Mouse (Mus musculus): ENCODE measurements at regions not wholly inside any gene's neighbourhood (a gene's known extent, or its start where the extent isn't known, plus 50 kb on each side); places are given as distances from the start of the nearest gene placed in this dataset.

DNA sequence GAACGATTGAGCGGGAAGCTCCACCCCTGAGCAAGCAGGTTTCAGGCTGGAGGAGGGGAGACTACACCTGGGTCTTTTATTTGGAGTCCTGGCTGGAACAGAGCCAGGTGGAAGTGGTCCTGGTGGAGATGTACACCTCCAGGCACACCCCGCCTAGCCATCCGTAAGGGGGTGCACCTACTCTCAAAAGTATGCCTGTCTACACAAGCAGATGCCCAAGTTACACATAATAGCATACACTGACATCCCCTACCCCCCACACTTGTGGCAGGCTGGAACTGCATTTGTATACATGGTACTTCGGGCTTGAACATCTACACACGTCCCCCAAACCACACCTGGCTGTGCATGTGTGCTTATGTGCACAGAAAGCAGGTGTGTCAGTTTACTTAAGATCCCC is 236.8 kb upstream of the 4930535I16Rik start:
- DNase-seq: no peak

DNA sequence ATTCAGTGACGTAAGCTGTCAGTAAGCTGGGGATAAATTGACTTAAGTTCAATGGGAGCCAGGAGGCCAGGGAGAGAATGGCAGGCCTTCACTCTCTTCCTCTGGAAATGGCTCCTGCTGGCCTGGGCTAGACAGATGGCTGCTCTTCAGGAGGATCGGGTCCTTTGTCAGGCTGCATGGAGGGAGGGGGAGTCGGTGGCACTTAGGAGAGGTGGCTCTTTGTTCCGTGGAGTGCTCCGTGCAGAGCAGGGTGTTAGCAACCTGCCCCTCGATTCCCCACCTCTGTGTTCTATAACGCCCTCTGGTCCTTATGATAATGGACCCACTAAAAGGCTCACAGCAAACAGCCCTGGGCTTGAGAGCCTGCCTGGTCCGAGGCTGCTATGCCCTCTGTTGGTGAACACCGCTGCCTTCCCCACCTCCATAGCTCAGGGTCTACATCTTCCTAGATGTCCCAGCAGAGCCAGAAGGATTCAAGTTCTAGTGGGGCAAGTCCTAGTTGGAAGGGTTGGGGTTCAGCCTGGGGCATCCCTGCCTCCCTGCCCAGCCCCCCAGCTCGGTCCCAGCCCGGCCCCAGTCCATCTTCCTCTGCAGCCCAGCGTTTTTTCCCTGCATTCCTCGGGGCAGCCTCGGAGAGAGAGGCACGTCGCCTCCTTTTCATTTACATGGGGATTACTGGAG is 232.1 kb upstream of the 4930535I16Rik start:
- DNase-seq: no peak

DNA sequence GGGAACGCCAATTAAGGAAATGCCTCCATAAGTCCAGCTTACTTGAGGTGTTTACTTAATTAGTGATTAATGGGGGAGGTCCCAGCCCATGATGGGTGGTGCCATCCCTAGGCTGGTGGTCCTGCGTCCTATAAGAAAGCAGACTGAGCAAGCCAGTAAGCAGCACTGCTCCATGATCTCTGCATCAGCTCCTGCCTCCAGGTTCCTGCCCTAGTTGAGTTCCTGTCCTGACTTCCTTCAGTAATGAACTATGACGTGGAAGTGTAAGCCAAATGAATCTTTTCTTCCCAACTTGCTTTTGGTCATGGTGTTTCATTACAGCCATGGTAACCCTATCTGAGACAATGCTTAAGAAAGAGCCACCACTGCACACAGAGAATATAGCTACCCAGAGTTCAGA is 231.2 kb upstream of the 4930535I16Rik start:
- no peak for DNase-seq

DNA sequence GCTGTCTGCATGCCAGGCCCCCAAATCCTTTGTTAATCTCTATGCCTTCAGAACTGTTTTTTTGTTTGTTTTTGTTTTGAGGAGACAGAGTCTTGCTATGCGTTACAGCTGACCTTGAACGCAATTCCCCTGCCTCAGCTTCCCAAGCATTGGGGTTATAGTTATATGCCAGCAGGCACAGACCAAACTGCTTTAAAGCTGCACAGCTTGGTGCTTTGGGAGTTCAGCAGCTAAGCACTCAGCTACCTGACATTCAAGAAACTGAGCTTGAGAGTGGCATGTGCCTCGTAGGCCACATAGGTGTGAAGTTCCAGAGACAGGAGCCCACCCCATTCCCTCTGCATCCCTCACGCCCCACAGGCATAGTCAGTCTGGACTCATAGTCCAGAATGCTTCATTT is 229.5 kb upstream of the 4930535I16Rik start:
- no peak for DNase-seq

DNA sequence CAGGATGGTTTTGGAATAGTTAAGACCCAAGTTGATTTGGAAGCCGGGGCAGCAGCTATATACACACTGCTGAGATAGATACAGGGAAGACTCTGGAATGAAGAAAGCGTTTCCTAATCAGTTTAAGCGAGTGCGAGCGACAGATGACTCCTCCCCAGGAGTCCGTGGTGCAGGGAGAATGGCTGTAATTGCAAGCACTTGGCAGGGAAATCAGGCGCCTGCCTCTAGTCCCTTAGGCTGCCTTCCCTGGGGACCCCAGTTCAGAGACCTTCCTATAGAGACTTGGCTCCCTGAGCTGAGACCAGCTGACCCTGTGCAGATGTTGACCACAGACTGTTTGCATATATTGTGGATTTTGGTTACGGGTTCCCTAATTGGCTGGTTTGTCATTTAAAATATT is 228.3 kb upstream of the 4930535I16Rik start:
- no peak for DNase-seq

DNA sequence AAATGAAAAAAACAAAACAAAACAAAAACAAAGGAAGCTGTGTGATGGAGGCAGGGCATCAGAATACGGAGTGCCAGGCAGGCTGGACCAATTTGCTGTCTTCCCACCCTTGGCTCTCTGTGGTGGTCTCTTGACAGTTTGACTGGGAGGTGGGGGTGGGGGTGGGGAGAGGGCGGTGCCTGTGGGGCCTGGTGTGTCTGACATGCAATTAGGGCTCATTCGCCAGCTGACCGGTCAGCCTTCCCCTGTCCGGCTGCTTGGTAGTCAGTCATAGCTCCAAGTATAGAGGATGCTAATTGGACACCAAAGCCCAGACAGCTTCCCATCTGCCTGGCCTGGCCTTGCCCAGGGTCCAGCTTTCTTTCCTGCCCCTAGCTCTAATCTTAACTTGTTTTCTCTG is 225.8 kb upstream of the 4930535I16Rik start:
- DNase-seq: no peak

DNA sequence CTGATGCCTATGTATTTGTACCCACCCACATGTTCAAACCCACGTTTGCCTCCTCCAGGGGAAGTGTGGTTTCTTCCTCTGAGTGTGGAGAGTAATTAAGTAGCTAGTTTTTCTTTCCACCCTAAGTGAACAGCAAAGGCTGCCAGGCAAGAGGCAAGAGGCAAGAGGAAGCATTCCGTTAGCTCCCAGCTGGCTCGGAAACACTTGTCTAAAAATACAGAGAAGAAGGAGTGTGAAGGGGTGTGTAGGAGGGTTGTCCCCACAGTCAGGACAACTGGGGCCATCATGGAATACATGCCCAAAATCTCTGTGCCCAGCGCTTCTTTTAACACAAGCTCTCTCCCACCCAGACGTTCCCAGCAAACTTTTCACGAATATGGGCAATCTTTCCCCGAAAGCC is 225.4 kb upstream of the 4930535I16Rik start:
- DNase-seq: no peak

DNA sequence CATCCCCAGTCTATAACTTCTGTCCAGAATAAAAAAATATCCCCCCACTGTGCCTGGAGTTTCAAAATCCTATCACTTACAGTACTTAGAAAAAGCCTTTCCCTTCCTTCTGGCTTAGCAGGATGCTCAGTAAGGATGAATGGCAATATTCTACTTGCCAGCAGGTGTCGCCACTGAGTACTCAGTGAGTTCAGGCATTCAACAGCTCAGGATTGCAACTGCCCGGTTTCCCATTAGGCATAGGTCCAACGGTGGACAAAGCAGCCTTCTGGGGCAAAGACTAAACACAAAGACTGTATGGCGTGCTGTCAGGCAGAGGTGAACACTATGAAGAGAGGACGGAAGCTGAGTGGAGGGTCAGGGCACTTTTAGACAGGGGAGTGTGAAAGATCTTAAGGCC is 224.3 kb upstream of the 4930535I16Rik start:
- DNase-seq: peak; percentile 62 to 92

DNA sequence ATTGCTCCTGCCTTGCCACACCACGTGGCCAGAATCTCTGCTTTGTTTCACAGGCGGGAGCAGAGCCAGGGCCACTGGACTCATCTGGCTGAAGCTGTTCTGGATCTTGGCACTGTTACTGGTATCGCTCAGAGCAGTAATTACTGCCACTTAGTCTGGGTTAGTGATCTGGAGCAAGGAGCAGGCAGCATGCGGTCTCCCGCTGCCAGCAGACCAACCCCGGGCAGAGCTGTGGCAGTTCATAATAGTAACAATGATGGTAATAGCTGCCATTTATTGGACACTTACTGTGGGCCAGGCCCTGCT is 217.3 kb upstream of the 4930535I16Rik start:
- peak; percentile 69 to 84 for DNase-seq

DNA sequence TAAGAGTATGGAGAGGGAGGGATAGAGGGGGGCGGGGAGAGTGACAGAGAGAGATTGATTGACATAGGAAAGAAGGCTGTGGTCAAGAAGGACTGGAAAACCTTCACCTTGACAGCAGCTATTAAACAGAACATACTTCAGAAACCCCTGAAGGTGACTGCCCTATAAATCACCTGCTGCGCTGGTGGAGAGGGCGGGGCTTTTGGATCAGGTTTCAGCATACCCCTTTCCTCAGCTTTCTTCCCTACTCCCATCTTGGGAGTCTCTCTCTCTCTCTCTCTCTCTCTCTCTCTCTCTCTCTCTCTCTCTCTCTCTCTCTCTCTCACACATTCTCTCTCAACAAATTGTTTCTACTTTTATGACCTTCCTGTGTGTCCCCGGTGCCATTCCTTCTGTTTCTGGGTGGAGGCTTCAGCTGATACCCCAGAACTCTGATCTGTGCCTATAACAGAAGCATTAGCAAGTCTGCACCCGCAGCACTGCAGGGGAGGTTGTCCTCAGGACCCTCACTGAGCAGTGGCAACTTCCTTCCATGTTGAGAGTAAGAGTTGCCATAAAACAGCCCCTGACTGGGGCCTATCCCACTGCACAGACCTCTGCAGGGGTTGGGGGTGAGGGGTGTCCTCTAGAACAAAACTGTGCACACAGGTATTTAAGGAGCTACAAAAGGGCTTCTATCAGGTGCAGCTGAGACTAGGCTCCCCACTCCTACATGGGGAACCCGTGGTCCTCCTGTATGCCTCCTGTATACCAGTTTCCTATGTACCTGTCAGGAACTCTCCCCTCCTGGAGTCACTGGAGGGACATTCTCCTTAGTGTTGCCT is 216.7 kb upstream of the 4930535I16Rik start:
- no peak for DNase-seq

DNA sequence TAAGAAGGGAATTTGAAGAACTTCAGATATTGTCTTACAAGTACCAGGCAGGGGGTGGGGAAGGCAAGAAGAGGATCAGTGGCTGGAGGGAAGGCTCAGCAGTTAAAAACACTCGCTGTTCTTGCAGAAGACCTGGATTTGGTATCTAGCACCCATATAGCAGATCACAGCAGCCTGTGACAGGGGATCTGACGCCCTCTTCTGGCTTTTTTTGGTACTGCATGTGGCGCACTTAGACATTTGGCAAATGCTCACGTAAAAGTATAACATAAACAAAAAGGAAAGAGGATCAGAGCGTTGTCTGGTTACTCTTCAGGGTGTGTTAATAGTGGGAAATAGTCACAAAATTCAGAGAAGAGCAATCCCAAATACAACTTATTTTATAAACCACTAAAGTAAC is 213.1 kb upstream of the 4930535I16Rik start:
- no peak for DNase-seq

DNA sequence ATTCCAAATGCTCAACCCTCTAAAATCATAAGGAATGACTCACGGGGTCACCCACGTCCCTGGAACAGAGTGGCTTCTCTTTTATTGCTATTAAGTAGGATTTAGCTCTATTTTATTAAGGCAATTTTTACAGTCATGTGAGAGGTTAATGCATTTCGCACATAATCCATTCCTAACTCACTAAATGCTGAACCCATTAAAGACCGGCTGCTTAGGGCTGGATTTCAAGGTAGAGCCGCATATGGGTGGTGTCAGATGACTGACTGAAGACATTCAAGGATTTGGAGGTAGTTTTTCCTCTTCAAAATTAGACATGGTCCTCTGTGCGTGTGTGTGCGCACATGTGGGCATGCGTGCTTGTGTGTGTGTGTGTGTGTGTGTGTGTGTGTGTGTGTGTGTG is 208.4 kb upstream of the 4930535I16Rik start:
- DNase-seq: no peak

DNA sequence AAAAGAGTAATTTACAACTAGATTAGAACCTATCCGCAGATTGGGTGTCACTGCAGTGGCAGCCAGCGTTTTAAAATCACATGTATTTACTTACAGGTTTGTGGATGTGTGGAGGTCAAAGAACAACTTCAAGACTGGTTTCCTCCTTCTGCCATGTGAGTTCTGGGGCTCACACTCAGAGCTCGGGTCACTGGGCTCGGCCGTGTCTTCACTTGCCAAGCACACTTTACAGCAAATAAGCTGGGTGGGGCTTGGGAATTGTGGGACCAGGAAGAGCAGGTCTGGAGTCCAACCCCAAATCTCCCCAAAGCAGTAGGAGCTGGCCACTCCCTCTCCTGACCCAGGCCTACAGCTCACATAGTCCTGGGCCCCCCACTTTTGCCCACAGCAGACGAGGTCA is 202.5 kb upstream of the 4930535I16Rik start:
- DNase-seq: no peak

DNA sequence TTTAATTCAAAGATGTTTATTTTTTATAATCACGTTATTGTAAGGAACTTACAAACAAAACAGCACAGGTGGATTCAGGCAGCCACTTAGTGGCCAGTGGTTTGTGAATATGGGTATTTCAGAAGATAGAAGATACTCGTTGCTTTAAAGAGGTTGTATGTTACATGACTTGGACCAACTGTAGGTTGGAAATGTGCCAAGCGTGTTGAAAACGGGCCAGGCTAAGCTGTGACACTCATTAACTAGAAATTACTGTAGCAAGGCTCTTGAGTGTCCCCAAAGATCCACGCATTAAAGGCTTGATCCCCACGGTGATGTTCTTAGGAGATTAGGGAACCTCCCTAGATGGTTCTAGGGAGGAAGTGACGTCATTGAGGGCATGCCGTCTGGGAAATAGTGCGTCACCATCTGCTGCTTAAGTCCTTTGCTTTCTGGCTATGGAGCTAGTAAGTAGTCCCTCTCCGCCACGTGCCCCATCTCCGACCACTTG is 196.1 kb upstream of the 4930535I16Rik start:
- no peak for DNase-seq

DNA sequence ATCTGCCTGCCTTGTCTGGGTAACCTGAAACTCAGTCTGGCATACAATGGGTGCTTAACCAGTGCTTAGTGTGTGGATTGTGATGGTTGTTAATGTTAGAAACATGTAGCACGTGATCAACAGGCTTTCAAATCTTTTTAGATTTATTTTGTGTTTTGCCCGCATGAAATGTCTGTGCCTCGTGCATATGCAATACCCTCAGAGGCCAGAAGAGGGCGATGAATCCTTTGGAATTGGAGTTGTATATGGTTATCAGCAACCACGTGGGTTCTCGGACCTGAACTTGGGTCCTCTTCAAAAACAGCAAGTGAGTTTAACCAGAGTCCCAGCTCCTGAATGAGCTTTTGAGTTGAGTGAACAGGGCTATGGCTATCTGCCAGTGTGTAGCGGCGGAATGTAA is 192.9 kb upstream of the 4930535I16Rik start:
- peak in 1 of 2 experiments; percentile 10 for DNase-seq

DNA sequence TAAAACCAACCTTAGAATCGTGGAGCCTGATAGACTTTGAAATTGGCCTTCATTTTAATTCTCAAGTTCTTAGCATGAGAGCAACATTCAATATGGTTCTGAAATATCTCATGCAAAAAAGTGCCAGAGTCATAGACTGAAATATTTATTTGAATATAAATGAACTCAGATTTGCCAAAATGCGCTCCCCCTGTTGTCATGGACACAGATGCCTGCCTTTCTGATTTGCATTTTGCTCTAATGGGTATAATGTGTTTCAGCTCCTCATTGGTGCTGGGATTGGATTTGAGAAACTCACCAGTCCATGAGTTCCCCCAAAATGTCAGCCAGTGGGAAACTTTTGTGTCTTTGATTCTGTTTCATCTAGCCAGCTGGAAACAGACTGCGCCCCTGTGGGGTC is 191.5 kb upstream of the 4930535I16Rik start:
- DNase-seq: no peak

DNA sequence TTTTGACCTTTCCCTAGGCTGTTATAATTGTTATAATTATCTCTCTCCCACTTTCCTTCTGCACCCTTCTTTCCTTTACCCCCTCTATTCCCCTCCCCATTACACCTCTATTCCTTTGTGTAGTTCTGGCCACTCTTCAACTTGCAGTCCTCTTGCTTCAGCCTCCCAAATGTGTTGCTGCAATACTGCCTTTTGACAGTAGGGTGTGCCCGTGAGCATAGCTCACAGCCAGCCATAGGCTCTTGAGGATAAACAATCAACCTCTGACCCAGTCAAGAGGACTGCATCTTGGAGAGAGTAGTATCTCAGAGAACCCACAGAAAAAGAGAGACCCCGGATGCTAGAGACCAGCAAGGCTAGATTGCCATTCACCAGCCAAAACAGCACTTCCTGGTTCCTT is 184.9 kb upstream of the 4930535I16Rik start:
- peak in 1 of 2 experiments; percentile 31 for DNase-seq

DNA sequence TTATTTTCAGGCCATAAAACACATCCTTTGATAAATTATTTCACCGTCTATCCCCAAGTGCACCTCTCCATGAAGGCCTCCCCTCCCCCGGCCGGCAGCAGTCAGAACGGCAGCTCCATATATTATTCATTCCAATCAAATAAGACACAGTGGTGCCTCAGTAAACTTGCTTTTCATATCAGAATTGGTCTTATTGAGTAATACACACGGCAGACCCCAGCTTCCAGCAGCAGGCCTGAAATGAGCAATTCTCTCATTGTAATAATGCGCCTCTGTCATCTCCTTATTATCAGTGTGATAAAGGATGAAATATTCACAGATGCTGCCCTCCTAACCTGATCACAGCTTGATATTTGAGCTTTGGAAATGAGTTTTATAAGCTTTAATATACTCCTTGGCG is 169.0 kb upstream of the 4930535I16Rik start:
- DNase-seq: no peak

DNA sequence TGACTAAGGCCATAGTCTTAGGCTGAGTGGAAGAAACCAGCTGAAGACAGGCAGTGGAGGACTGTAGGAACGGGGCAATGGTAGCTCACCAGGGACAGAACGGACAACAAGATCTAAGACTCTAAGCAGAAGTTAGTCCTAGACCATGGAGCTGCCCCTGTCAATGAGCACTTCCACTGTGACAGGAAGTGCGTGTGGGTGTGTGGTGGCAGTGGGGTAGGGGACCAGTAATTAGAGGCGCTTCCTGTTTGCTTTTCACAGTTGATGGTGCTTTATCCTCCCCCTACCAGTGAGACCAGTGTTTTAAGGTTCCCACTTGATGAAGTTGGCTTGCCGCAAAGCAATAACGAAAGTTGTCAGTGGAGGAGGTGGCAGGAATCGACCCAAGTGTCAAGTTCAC is 168.4 kb upstream of the 4930535I16Rik start:
- no peak for DNase-seq

DNA sequence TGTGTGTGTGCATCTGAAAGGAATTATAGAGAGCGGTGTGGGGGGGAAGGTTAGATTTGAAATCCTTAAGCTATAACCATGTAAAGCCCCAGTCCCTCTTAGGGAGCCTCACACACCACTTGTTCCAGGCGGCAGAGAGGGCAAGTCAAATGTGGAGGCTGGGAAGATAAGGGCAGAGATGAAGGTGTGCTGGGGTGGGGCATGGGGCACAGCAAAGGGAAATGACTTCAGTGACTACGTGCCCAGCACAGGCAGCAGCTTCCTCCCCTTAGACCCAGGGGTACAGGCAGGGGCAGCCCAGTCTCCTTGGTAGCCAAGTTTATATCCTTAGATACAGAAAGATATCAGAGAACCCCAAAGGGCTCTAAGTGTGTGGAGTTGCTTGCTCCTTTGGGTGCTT is 161.8 kb upstream of the 4930535I16Rik start:
- no peak for DNase-seq

DNA sequence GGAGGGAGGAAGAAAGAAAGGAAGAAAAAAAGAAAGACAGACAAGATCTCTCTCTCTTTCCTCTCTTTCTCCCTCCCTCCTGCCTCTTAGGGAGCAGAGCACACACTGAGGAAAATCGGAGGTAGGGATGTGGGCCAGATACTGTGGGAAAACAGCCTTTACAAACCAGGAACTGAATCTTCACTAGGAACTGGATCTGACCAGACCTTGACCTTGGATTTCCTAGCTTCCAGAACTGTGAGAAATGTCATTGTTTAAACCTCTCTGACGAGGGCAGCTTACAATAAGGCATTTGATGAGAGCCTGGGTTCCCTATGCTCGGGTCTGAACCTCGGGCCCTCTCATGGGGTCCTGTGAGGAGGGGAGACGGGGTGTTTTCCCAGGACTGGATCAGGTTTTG is 157.7 kb upstream of the 4930535I16Rik start:
- no peak for DNase-seq

DNA sequence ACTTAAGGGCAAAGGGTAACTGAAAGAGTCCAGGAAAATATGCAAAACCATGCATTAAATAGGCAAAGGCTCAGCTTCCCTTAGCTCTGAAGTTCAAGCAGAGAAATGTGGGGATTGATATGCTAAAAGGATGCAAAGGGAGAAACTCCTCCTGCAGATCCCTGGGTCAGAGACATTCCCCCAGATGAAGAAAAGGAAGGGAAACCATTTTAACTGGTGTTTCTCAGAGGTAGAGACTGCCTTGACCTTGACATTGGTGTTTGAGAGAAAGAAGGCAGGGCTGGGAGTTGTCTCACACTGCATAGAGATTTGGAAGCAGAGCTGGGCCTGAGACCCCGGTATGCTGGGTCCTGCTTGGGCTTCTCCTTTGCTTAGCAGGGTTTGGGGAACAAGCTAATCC is 155.8 kb upstream of the 4930535I16Rik start:
- DNase-seq: no peak

DNA sequence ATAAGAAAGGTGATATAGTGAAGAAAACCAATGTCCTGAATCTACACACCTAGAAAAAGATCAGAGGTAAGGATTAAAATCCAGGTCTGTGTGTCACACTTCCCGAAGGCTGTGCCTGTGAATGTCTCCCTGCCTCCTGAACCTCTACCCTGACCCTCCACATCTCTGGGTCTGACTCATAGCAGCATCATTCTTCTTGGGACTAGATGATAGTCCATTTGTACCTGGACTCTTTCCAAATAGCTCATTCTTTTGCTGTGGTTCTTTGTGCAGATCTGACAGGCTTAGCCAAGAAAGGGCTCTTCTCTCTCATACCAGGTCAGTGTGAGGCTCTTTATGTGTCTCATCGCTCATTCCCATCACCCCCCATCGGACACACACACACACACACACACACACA is 146.8 kb upstream of the 4930535I16Rik start:
- no peak for DNase-seq

All from heart, adult 18-20 months (tissue).